Mouse (Mus musculus): ENCODE measurements at regions not wholly inside any gene's neighbourhood (a gene's known extent, or its start where the extent isn't known, plus 50 kb on each side); places are given as distances from the start of the nearest gene placed in this dataset.

GRCm38 (mm10) chr13:44454136-44454535 is 275.1 kb upstream of the Jarid2 start:
- no peak for TF ChIP-seq CTCF (IDR thresholded peaks at IDR 0.05; ENCODE audit: low read depth)
- no peak for TF ChIP-seq EP300 (IDR thresholded peaks at IDR 0.05; ENCODE audit: low read depth)
